In genomic region chr1:92006666-92007065, GRCm38 (mm10) we compare ENCODE assay signal across 21 mouse cellular contexts.
DNase-seq lines count a peak whose midpoint lies in the region; ATAC-seq and TF ChIP-seq lines count a peak whose summit lies in the region.
"Had no signal": no experiment of that assay in that cellular context is flagged by ENCODE, and none has a peak within 500 bp of the region (broad histone marks: within the 10 kb centered on the region; RNA-seq: fewer than 3 reads in every experiment).

No protein-coding gene starts in this region.

- H3K9me3 ChIP-seq in forebrain, embryonic 11.5 days (ENCODE audit: control insufficient read depth, low read length): no peaks in the 10 kb centered on the region
- no peaks in the 10 kb centered on the region for H3K9me3 ChIP-seq in forebrain, embryonic 12.5 days
- H3K9me3 ChIP-seq: embryonic facial prominence, embryonic 13.5 days; heart, embryonic 10.5 days; hindbrain, embryonic 13.5 days; limb, embryonic 15.5 days had no signal

- in situ Hi-C loops in Patski (cut with MboI; ENCODE audit: low pct_unique_long_range_greater_than_20kb): loop anchor here (10.0 kb wide), 1 partner anchor 168 kb away; no protein-coding TSS in a partner anchor

- POLR2A ChIA-PET in Patski (lab: Charles Lee): no interaction called here

- no peak overlapping the region for H3K4me3 ChIP-seq in forebrain, embryonic 11.5 days (ENCODE audit: low read depth, low read length)
- no peak overlapping the region for H3K4me3 ChIP-seq in forebrain, embryonic 12.5 days (replicated peaks)
- H3K4me3 ChIP-seq: embryonic facial prominence, embryonic 13.5 days; heart, embryonic 10.5 days; hindbrain, embryonic 13.5 days; limb, embryonic 15.5 days had no signal

- DNase-seq in forebrain, embryonic 11.5 days (ENCODE audit: low spot score): peak; percentile 39
- DNase-seq in lung, postnatal 36 days: peak; percentile 8
- no peak for DNase-seq in lung, postnatal 4 days
- no peak for DNase-seq in Patski (ENCODE audit: low read depth, low spot score)
- peak; percentile 4 to 7 for DNase-seq in natural killer cell, adult 2 months (ENCODE audit: low spot score in 2 of 2)
- DNase-seq in frontal cortex, postnatal 25 days (ENCODE audit: low spot score in 2 of 2): no peak
- DNase-seq in kidney, adult 8-10 months: no peak
- DNase-seq: adrenal gland, postnatal 10 days; cerebellum, adult 8-10 months; gastrocnemius, postnatal 14 days; heart, postnatal 10 days; kidney, adult 18-20 months; kidney, postnatal 36 days; lung, adult 18-20 months; right cerebral cortex, postnatal 14 days had no signal

- H3K27ac ChIP-seq in forebrain, embryonic 11.5 days (ENCODE audit: low read depth, low read length): no peak overlapping the region
- H3K27ac ChIP-seq in forebrain, embryonic 12.5 days: no peak overlapping the region
- H3K27ac ChIP-seq: embryonic facial prominence, embryonic 13.5 days; heart, embryonic 10.5 days; hindbrain, embryonic 13.5 days; limb, embryonic 15.5 days had no signal

- no peak overlapping the region for H3K9ac ChIP-seq in forebrain, embryonic 11.5 days (ENCODE audit: low read length)
- H3K9ac ChIP-seq in forebrain, embryonic 12.5 days: no peak overlapping the region
- H3K9ac ChIP-seq: embryonic facial prominence, embryonic 13.5 days; hindbrain, embryonic 13.5 days; limb, embryonic 15.5 days had no signal

- no peak for ATAC-seq in forebrain, embryonic 11.5 days (replicated peaks; ENCODE audit: low FRiP score)
- ATAC-seq in forebrain, embryonic 12.5 days (ENCODE audit: low FRiP score): no peak
- ATAC-seq in Patski: no peak

- H3K36me3 ChIP-seq in forebrain, embryonic 11.5 days (ENCODE audit: control insufficient read depth, insufficient read depth, low read length): no peaks in the 10 kb centered on the region
- peaks cover 5% of the 10 kb centered on the region; the same call in 1 of the 2 replicates for H3K36me3 ChIP-seq in forebrain, embryonic 12.5 days (replicated peaks)

- CTCF ChIA-PET in Patski (lab: Charles Lee): interaction anchor here (1.1 to 1.4 kb wide), 2 partner anchors 9 to 15 kb away, joined by 3 read pairs; no protein-coding TSS in a partner anchor

- 18% methylated on average over 1 of the region's 1 CpGs for WGBS in forebrain, embryonic 11.5 days
- 12% methylated on average over 1 of the region's 1 CpGs for WGBS in forebrain, embryonic 12.5 days

- H3K4me1 ChIP-seq in forebrain, embryonic 11.5 days (replicated peaks; ENCODE audit: control insufficient read depth, insufficient read depth, low read length): no peaks in the 10 kb centered on the region
- no peaks in the 10 kb centered on the region for H3K4me1 ChIP-seq in forebrain, embryonic 12.5 days

- TF ChIP-seq CTCF in Patski (IDR thresholded peaks at IDR 0.05): peak; percentile 21

- no peaks in the 10 kb centered on the region for H3K27me3 ChIP-seq in forebrain, embryonic 11.5 days (ENCODE audit: control insufficient read depth, insufficient read depth, low read length)
- no peaks in the 10 kb centered on the region for H3K27me3 ChIP-seq in forebrain, embryonic 12.5 days
- H3K27me3 ChIP-seq in Patski: no peaks in the 10 kb centered on the region
- H3K27me3 ChIP-seq: embryonic facial prominence, embryonic 13.5 days; hindbrain, embryonic 13.5 days; limb, embryonic 15.5 days had no signal

- no peak overlapping the region for H3K4me2 ChIP-seq in forebrain, embryonic 11.5 days (ENCODE audit: low read depth, low read length, severe bottlenecking)
- H3K4me2 ChIP-seq in forebrain, embryonic 12.5 days: no peak overlapping the region
- H3K4me2 ChIP-seq: embryonic facial prominence, embryonic 13.5 days; hindbrain, embryonic 13.5 days; limb, embryonic 15.5 days; midbrain, embryonic 11.5 days had no signal

Comparison
In these comparisons a context has a peak if more than half of its experiments do, and no peak if none do; other contexts are left out.
1. DNase-seq: peak in forebrain, embryonic 11.5 days (single experiment), lung, postnatal 36 days (single experiment) and natural killer cell, adult 2 months (2 of 2); none in lung, postnatal 4 days (0 of 2), Patski (single experiment), frontal cortex, postnatal 25 days (0 of 2) and kidney, adult 8-10 months (0 of 2).